Mouse (Mus musculus): ENCODE data around the gene Extl1. TPM values are rescaled to one million over a fixed set of nuclear protein-coding genes. Genes with fewer than 3 reads are reported as not detected.

Extl1 gene
- 0.08 TPM for polyA plus RNA-seq (2014; fragmentation: Illumina TruSeq; extraction: RNeasy Lipid Tissue Mini Kit (QIAGEN cat#74804); ENCODE audit: low read depth, low replicate concordance)

GRCm38 (mm10) chr4:134383750-134384149 lies at the start of gene Extl1:
Extl1 (minus strand) TSS chr4:134383850.

GRCm38 (mm10) chr4:134395977-134396825 lies 12.6 kb upstream of the Extl1 start, which contains the start of gene Pafah2:
Pafah2 (plus strand) TSS chr4:134396320.

GRCm38 (mm10) chr4:134343071-134344031 lies 40.3 kb downstream of the Extl1 start, which contains the start of gene Slc30a2:
Slc30a2 (plus strand) TSS chr4:134343181.

GRCm38 (mm10) chr4:134314876-134315275 lies 68.8 kb downstream of the Extl1 start, which contains the start of gene Trim63:
Trim63 (plus strand) TSS chr4:134315120.

Other genes starting within 250 kb of the Extl1 start
- 9.9 TPM for gene Cep85, start 196.7 kb downstream of the Extl1 start, polyA plus RNA-seq (2014; fragmentation: Illumina TruSeq; extraction: RNeasy Lipid Tissue Mini Kit (QIAGEN cat#74804); ENCODE audit: low read depth, low replicate concordance)
- not detected for gene Gm7534, start 180.8 kb downstream of the Extl1 start, polyA plus RNA-seq (2014; fragmentation: Illumina TruSeq; extraction: RNeasy Lipid Tissue Mini Kit (QIAGEN cat#74804); ENCODE audit: low read depth, low replicate concordance)
- not detected for gene Catsper4, start 156.5 kb downstream of the Extl1 start, polyA plus RNA-seq (2014; fragmentation: Illumina TruSeq; extraction: RNeasy Lipid Tissue Mini Kit (QIAGEN cat#74804); ENCODE audit: low read depth, low replicate concordance)
- gene Cnksr1, start 145.5 kb downstream of the Extl1 start, polyA plus RNA-seq (2014; fragmentation: Illumina TruSeq; extraction: RNeasy Lipid Tissue Mini Kit (QIAGEN cat#74804); ENCODE audit: low read depth, low replicate concordance): 0.65 TPM
- gene E130218I03Rik, start 140.2 kb downstream of the Extl1 start, polyA plus RNA-seq (2014; fragmentation: Illumina TruSeq; extraction: RNeasy Lipid Tissue Mini Kit (QIAGEN cat#74804); ENCODE audit: low read depth, low replicate concordance): not detected
- not detected for gene Zfp593, start 138.3 kb downstream of the Extl1 start, polyA plus RNA-seq (2014; fragmentation: Illumina TruSeq; extraction: RNeasy Lipid Tissue Mini Kit (QIAGEN cat#74804); ENCODE audit: low read depth, low replicate concordance)
- not detected for gene Gm30191, start 136.9 kb downstream of the Extl1 start, polyA plus RNA-seq (2014; fragmentation: Illumina TruSeq; extraction: RNeasy Lipid Tissue Mini Kit (QIAGEN cat#74804); ENCODE audit: low read depth, low replicate concordance)
- gene Grrp1, start 129.7 kb downstream of the Extl1 start, polyA plus RNA-seq (2014; fragmentation: Illumina TruSeq; extraction: RNeasy Lipid Tissue Mini Kit (QIAGEN cat#74804); ENCODE audit: low read depth, low replicate concordance): not detected
- gene Pdik1l, start 96.0 kb downstream of the Extl1 start, polyA plus RNA-seq (2014; fragmentation: Illumina TruSeq; extraction: RNeasy Lipid Tissue Mini Kit (QIAGEN cat#74804); ENCODE audit: low read depth, low replicate concordance): 16.7 TPM
- 6.7 TPM for gene Trim63, start 68.7 kb downstream of the Extl1 start, polyA plus RNA-seq (2014; fragmentation: Illumina TruSeq; extraction: RNeasy Lipid Tissue Mini Kit (QIAGEN cat#74804); ENCODE audit: low read depth, low replicate concordance)
- 9.1 TPM for gene Slc30a2, start 40.7 kb downstream of the Extl1 start, polyA plus RNA-seq (2014; fragmentation: Illumina TruSeq; extraction: RNeasy Lipid Tissue Mini Kit (QIAGEN cat#74804); ENCODE audit: low read depth, low replicate concordance)
- gene Pafah2, start 12.5 kb upstream of the Extl1 start, polyA plus RNA-seq (2014; fragmentation: Illumina TruSeq; extraction: RNeasy Lipid Tissue Mini Kit (QIAGEN cat#74804); ENCODE audit: low read depth, low replicate concordance): 47.8 TPM
- 55.3 TPM for gene Stmn1, start 84.5 kb upstream of the Extl1 start, polyA plus RNA-seq (2014; fragmentation: Illumina TruSeq; extraction: RNeasy Lipid Tissue Mini Kit (QIAGEN cat#74804); ENCODE audit: low read depth, low replicate concordance)
- gene Paqr7, start 112.8 kb upstream of the Extl1 start, polyA plus RNA-seq (2014; fragmentation: Illumina TruSeq; extraction: RNeasy Lipid Tissue Mini Kit (QIAGEN cat#74804); ENCODE audit: low read depth, low replicate concordance): 7.0 TPM
- gene Aunip, start 127.1 kb upstream of the Extl1 start, polyA plus RNA-seq (2014; fragmentation: Illumina TruSeq; extraction: RNeasy Lipid Tissue Mini Kit (QIAGEN cat#74804); ENCODE audit: low read depth, low replicate concordance): not detected
- 44.9 TPM for gene Mtfr1l, start 151.5 kb upstream of the Extl1 start, polyA plus RNA-seq (2014; fragmentation: Illumina TruSeq; extraction: RNeasy Lipid Tissue Mini Kit (QIAGEN cat#74804); ENCODE audit: low read depth, low replicate concordance)
- 0.61 TPM for gene Selenon, start 168.3 kb upstream of the Extl1 start, polyA plus RNA-seq (2014; fragmentation: Illumina TruSeq; extraction: RNeasy Lipid Tissue Mini Kit (QIAGEN cat#74804); ENCODE audit: low read depth, low replicate concordance)